Mouse (Mus musculus): ENCODE results near the gene 4930595D18Rik. TPM values are rescaled to one million over a fixed set of nuclear protein-coding genes. Genes with fewer than 3 reads are reported as not detected.

4930595D18Rik gene
- not detected for total RNA-seq (2023)

GRCm38 (mm10) chr12:111184476-111184875, at the start of gene 4930595D18Rik:
4930595D18Rik (minus strand) TSS chr12:111184491.

GRCm38 (mm10) chr12:111165831-111166591, 18.3 kb downstream of the 4930595D18Rik start, which contains the start of gene Traf3:
Traf3 (plus strand) TSS chr12:111166370.

Other genes with a start within 250 kb of the 4930595D18Rik start
- 4.1 TPM for gene Ankrd9, start 205.5 kb downstream of the 4930595D18Rik start, total RNA-seq (2023)
- 50.0 TPM for gene Rcor1, start 145.1 kb downstream of the 4930595D18Rik start, total RNA-seq (2023)
- 50.7 TPM for gene Traf3, start 18.1 kb downstream of the 4930595D18Rik start, total RNA-seq (2023)
- gene Amn, start 86.6 kb upstream of the 4930595D18Rik start, total RNA-seq (2023) = 2.7 TPM
- 4.0 TPM for gene Cdc42bpb, start 193.2 kb upstream of the 4930595D18Rik start, total RNA-seq (2023)
- not detected for gene Lbhd2, start 222.3 kb upstream of the 4930595D18Rik start, total RNA-seq (2023)
- gene Exoc3l4, start 232.5 kb upstream of the 4930595D18Rik start, total RNA-seq (2023) = not detected

Data from CD4-positive naive resting alpha-beta T cell, adult 76 days (primary cell).